Mouse (Mus musculus) T-helper 2 cell (primary cell): ENCODE measurements around the gene Incenp.
"Not testable (repeated sequence)": the region's sequence is repeated elsewhere in the genome, so short reads cannot be mapped to it uniquely, and the experiment has no call there.

Experiments
- in situ Hi-C: fragments of 300-600 bp; cut with MboI, MseI; formaldehyde crosslinking; loops from one replicate; pipeline ENCODE4 v1.15.1; 2025; ENCODE audit warnings: high pct_unique_total_duplicates

Gene Incenp

DNA sequence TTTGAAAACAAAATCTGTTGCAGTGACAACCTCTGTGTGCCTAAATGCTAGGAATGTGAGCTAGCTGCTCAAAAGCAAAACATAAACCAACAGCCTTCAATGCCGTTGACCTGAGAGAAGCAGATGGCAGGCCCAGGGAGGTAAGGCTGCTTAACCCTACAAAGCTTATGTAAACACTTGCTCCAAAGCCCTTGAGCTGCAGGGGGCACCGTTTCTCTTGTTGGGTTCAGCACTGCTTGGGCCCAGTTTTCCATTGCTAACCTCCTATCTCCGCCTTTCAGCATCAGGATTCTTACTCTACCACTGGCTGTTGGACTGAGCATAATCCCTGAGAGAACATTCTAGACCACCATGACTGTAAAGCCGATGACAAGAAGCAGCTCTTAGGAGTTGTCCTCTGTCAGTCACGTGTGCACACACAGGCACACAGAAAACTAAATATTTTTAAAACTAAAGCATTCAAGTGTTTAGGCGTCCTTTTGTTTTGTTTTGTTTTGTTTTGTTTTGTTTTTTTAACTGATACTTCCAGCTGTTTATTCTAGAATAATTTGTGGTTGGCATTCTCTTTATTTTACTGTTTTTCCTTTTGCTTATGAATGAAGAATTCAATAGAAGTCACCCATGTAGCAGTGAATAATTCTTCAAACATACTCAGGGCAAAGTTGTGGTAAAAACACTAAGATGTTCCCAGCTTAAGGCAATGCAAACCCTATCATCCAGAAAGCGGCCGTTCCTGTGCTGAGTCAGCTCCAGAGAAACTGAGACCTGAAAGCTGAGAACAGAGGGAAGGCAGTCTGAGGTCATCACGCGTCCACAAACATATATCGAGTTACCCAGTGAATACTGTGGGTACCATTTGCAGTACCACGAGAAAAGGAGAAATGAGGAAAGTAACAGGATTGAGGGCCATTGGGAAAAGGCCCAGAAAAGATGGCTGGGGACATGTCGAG, 21.8 kb upstream of the Incenp start:
- in situ Hi-C loops = loop anchor here (10.0 kb wide), 1 partner anchor 54 kb away; no protein-coding TSS in a partner anchor

DNA sequence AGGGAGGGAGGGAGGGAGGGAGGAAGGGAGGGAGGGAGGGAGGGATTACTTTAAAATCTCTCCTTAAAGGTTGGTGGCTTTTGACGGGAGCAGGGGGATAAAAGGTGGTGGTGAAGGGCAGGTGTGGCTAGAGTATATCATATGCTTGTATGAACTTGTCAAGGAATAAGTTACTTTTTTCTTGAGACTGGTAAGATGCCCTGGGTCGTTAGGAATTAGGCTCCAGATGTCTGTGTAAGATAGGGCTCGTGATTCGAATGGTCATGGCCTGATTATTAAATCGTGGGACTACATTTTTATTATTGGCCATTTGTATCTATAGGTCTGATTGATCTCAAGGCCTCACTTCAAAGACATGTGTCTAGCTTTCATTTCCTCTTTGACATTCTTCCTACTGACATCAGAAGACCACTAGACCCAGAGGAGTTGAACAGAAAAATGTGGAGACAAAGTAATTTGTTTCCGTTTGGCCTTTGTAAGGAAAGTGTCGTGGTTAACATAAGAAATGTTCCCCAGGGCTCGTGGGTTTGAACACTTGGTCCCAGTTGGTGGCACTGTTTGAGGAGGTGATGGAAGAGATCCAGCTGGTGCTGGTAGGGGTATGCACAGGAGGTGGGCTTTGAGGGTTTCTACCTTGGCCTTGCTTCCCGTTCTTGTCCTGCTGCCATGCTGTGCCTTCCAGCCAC, 19.0 kb upstream of the Incenp start:
- in situ Hi-C loops = loop anchor here (10.0 kb wide), 1 partner anchor 276 kb away; no protein-coding TSS in a partner anchor

GRCm38 (mm10) chr19:9917727-9918126, 18.4 kb upstream of the Incenp start:
- in situ Hi-C loops = loop anchor here (10.0 kb wide), 1 partner anchor 277 kb away; no protein-coding TSS in a partner anchor

DNA sequence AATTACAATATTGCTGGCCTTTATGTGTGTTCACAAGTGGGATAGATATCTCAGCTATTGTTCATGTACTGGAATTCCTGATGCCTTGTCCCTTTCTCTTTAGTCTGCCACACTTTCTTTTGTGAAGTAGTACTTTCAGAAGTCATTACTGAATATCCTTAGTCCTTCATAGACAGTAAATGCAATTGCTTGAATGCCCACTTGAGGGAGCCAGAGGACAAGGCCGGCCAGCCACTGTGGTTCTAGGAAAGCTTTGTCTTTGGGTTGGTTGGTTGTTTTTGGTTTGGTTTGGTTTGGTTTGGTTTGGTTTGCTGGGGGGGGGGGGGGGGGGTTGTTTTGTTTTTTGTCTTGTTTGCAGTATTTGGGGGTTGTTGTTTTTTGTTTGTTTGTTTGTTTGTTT, 16.6 kb upstream of the Incenp start:
- in situ Hi-C loops = loop anchor here (10.0 kb wide), 1 partner anchor 279 kb away; no protein-coding TSS in a partner anchor

DNA sequence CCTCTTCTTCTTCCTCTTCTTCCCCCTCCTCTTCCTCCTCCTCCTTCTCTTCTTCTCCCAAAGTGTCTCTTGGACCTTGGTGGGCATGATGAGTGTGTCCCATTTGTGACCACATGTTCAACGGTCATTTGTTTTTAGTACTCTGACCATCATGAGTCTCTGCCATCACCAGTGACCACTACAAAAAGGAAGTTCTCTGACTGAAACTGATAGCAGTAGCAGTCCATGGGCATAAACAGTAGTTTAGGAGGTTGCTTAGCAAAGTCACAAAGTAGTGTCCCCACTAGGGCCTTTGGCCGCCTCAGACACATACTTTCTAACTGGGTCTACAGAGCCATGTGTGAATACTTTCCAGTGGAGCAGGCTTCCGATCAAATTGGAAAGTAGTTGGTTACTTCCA, 15.0 kb upstream of the Incenp start:
- in situ Hi-C loops = loop anchor here (5.0 to 10.0 kb wide), 3 partner anchors 78 to 280 kb away; no protein-coding TSS in a partner anchor

DNA sequence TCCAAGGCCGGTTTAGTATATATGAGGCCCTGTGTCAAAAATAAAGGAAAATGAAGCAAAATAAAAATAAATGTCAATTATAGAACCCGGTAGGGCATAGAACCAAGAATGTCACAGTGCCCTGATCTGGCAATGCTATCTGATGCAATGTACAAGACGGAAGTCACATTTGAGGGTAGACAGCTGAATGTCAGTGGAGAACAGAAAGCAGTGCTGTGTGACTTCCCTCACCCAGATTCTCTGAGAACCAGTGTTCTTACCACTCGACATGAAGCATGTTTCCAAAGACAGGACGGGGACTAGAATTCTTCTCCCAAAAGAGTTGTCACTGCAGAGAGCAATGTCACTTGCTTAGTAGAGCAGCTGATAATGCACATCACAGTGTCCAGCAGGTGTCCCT, 14.4 kb upstream of the Incenp start:
- in situ Hi-C loops = loop anchor here (5.0 to 10.0 kb wide), 3 partner anchors 79 to 281 kb away; no protein-coding TSS in a partner anchor

GRCm38 (mm10) chr19:9911314-9911754, 12.0 kb upstream of the Incenp start:
- in situ Hi-C loops = loop anchor here (5.0 to 10.0 kb wide), 3 partner anchors 81 to 283 kb away; no protein-coding TSS in a partner anchor

GRCm38 (mm10) chr19:9909351-9909750, 10.0 kb upstream of the Incenp start:
- in situ Hi-C loops = no loop called here

- in situ Hi-C loops = not testable (repeated sequence)
Measured at GRCm38 (mm10) chr19:9900696-9901095, 1.3 kb upstream of the Incenp start.

DNA sequence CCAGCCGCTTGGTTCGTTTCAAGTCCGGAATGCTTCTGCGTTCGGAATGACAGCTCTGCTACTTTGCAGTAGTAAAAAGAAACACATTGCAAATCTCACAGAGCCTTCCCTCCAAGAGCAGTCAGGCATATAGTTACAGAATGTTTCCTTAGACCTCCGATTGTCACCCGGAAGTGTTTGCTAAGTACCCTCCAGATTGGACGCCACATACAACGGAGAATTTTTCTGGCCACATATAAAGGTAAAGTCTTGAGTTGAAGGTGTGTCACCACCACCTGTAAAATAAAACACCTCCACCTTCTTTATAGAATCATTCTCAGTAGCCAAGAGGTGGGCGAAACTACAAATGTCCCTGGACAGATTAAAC, 412 bp upstream of the Incenp start:
- in situ Hi-C loops = no loop called here

GRCm38 (mm10) chr19:9898339-9899066, 848 bp downstream of the Incenp start:
- in situ Hi-C loops = no loop called here

DNA sequence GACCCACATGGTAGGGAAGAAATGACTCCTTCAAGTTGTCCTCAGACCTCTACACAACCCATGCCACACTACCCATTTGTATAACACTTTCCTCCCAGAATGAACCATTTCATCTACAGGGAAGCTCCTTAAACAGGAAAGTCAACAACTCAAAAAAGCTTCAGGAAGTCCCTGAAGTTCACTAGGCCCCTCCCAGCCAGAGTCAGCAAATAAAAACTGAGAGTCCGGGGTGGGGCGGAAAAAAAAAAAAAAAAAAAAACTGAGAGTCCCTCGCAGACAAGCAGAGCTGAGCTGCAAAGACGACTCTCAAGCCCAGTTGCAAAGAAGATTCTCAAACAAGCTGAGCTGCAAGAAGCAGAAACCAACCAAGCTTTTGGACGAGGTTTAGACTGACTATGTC, 3.3 kb downstream of the Incenp start:
- in situ Hi-C loops = no loop called here

DNA sequence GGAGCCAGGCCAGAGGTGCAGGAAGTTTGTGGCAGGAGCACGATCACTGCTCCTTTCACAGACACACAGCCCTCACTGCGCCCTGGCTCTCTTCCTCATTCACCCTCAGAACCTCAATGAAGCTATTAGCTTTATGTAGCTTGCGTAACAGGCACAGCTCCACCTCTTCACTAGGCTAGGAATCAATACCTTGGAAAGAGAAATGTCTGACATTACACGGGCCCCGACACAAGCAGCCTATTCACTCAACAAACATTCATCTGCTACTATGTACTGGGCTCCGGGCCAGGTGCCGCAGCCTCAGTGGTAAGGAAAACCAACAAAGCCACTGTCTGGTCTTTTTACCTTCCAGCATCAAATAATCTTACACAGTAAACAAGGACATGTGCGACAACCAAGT, 12.6 kb downstream of the Incenp start:
- in situ Hi-C loops = no loop called here

DNA sequence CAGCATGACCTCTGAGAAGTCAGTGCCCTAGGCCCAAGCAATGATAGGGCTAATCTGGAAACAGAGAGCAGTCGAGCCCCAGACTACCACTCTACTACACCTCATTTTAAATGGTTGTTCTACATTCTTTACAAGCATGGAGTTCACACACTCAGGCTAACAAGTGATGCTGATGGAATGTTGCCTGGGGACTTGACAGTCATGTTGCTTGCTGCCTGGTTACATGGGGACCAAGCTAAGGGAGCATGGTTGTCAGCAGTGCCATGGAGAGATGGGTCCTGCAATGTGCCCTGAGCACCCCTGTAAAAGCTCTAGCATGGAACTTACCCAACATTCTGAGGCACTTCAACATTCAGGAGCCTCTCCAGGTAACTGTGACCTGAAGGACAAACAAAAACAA, 13.0 kb downstream of the Incenp start:
- in situ Hi-C loops = no loop called here

DNA sequence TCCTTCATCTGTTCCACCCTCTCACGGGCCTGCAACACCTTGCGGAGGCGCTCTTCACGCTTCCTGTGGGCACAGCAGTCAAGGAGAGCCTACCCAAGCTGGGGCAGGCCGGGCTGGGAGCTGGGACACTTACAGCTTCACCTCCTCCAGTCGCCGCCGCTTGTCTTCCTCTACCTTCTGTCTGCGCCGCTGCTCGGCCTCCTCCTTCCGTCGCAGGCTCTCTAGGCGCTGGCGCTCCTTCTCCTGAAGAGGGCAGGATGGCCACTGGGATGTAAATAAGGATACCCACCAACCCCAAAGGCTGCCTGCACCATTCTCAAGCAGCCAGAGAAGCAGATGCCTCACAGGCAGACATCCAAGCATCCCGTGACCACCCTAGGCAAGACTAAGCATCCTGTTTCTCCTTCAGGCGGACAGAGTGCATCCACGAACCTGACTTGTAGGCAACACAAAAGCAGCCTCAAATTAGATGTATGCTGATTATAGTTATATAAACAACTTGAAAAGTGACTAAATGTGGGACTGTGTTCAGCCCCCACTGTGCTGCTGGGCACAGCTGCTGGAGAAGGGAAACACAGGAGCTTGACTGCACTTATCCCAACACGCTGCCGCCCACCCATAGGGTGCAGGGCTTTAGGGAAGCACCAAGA, 21.0 kb downstream of the Incenp start:
- in situ Hi-C loops = no loop called here

DNA sequence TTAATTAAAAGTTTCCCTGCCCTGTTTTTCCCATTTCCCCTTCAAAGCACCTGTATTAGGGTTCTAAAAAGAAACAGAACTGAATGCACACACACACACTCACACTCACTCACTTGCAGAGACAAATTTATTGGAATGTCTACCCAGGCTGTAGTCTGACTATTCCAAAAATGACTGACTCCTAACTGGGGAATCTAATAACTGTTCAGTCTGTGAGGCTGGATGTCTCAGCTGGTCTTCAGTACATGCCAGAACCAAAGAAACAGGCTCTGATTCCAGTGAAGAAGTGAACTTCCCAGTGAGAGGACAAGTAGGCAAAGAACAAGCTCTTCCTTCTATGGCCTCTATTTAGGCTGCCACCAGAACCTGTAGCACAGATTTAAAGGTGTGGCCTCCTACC, 33.9 kb downstream of the Incenp start:
- in situ Hi-C loops = no loop called here

GRCm38 (mm10) chr19:9864856-9865255, 34.5 kb downstream of the Incenp start:
- in situ Hi-C loops = no loop called here

DNA sequence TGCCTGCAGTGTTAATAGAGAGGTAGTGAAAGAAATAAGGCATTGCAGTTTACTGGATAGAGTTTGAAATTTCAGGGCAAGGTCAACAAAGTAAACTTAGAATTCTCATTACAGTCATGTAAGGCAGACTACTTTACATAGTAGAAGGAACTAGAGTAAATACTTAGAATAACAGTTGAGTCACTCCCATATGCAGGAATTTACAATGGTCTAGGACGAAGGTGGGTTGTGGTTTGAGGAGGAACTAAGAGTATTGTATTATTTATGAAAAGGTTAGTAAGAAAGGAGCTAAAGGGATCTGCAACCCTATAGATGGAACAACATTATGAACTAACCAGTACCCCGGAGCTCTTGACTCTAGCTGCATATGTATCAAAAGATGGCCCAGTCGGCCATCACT, 38.5 kb downstream of the Incenp start:
- in situ Hi-C loops = not testable (repeated sequence)

DNA sequence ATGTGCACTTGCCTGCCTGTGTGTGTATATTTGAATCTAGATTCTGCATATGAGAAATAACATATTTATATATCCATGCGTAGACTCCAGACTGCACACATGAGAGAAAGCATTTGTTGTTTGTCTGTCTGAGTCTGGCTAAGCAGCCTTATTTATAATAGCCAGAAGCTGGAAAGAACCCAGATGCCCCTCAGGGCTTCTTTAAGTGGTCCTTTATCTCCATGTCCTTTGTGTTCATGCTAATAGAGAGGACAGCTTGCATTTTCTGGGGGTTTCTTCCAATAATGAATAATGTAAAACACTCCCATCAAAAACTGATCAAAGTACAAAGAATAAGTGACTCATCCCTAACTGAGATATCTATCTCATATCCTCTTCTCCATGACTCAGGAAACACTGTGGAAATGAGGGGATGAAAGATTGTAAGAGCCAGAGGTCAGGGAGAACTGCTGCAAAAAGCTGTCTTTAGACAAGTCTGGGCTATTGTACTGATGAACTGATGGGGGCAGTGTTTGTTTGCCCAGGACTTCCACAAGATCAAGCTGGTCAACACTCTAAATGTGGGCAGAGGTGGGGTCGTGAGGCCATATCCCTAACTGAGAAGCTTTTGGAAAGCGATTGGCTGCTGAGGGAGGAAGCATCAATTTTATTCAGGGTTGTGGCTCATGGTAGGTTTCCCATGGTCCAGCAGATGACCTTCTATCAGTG, 49.8 kb downstream of the Incenp start:
- in situ Hi-C loops = loop anchor here (10.0 kb wide), 1 partner anchor 1245 kb away; no protein-coding TSS in a partner anchor

- in situ Hi-C loops = no loop called here
Measured at GRCm38 (mm10) chr19:9847262-9847661, 52.1 kb downstream of the Incenp start, which contains the start of gene Scgb2a2. Gene Scgb2a2 (plus strand): TSS chr19:9847562.
